Mouse (Mus musculus) T-helper 1 cell (primary cell): Measurements from ENCODE around the gene Tbxas1.

ENCODE experiments used
- in situ Hi-C: fragments of 300-600 bp; cut with MboI, MseI; formaldehyde crosslinking; loops from one replicate; pipeline ENCODE4 v1.15.1; 2025; ENCODE audit warnings: high pct_unique_total_duplicates

The Tbxas1 gene

DNA sequence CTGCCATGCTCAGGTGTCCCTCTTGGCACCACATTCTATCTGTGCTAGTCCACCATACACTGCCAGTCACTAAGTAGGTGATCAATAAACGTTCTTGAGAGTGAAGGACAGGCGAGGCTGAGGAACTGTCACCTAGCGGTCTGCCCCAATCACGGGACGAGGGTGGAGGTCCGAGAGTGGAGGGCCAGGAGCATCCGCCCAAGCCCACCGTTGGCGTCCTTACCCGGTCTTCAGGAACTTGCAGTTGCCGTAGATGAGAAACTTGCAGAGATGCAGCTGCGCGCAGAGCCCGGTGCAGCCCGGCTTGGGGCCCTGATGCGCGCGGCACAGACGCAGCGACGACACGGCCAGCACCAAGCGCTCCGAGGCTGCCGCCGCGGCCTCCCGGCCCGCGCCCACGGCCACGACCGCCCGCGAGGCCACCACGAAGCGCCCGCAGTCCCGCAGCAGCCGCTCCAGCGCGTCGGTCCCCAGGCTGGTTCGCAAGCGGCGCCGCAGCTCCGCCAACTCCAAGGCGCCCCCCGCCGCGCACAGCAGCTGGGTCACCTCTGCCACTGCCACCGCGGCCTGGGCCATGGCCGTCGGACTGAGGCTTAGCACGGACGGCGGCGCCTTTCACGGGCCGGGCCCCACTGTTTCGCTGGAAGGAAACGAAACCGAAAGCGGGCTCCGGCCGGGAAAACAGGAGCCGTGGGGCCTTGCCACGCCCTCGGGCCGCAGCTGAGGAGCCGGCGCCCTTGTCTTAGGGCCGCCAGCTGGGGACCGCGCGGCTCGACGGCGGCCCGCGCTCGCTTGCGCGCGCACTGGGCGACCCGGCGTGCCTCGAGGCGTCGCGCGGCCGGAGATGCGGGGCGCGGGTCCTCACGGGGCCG is 242.6 kb downstream of the Tbxas1 start, which contains the start of gene Parp12:
Gene Parp12 (minus strand): TSS at position 766 of the 872 bp plus-strand sequence.
- in situ Hi-C loops = no loop called here

DNA sequence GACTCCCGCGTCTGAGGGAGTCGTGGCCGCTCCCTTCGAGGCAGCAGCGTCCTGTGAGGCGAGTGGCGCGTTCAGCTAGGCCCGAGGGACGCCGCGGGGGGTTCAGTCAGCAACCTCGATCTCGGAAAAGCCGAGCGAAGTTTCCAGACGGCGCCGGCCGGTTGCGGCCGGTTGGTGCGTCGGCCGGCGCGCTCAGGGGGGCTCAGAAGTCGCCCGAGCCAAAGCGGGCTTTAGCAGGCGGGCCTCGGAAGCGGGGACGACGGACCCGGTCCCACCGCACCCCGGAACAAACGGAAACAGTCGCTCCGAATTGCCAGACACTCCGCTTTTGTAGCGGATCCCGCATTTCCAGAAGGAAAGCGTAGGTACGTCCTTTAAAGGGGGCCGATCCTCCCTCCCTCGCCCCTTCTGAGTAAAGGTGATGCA is 243.3 kb downstream of the Tbxas1 start:
- in situ Hi-C loops = no loop called here

DNA sequence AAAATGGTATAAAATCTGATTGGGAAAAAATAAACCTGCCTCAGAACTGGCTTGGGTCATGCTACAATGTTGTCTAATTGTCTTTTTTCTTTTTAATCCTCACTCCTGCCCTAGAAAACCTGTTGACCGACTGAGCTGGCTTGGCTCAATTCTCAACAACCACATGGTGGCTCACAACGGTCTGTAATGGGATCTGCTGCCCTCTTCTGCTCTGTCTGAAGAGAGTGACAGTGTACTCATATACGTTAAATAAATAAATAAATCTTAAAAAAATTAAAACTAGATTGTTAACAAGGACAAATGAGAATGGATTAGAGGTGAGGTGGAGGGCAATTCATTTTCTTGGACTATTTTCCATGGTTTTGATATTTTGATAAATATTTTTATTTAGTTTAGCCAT is 245.5 kb downstream of the Tbxas1 start:
- in situ Hi-C loops = no loop called here

DNA sequence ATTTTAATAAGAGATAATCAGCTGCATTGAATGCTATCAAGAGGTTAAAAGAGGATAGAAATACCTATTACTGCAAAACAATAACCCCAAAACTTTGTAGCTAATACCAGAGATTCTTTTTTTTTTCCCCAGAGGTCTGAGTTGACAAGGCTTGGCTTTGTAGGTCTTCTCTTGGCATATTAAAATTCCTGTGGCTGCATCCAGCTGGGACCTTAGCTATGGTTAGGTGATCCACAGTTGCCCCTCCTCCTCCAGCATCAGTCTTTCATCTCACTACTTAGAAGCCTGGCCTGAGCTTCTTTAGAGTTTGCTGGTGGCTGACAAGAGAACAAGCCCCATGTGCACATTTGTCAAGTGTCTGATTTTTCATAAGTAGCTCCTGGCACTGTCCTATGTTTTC is 249.5 kb downstream of the Tbxas1 start:
- in situ Hi-C loops = no loop called here

DNA sequence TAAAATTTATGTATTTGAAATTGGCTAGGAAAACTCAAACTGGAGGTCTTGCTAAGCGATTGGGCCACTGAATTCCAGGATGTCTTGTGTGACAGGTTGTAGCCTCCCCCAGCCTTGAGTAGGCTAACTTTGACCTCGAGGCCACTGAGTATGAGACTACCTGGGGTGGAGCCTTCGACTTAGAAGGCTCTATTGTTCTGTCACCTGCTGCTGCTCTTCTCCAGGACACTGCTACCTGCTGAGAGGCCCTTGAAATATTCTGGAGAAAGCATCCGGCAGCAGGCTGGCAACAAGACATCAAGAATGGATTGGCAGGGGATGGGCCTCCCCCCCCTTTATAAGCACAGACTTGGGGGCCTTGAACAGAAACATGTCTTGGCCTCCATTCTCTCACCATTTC is 256.3 kb downstream of the Tbxas1 start:
- in situ Hi-C loops = no loop called here

DNA sequence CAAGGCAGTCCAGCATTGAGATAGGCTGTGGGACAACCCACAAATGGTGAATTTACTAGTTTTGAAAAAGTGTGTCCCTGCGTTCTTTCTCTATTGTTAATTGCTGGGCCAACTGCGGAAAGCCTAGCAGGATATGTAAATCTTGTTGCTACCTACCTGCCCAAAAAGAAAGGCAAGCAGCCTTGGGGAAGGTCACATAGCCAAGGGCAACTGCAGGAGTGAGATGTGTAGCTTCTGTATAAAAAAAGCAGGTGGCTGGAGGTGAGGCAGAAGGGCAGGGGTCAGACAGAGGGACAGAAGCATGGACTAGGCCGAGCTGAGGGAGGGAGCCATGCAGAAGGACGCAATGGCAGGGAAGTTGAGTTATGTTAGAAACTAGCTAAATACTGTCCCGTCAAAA is 257.4 kb downstream of the Tbxas1 start:
- in situ Hi-C loops = no loop called here
